Mouse (Mus musculus) adrenal gland, postnatal 14 days (tissue): ENCODE results near the gene Peg10. TPM values are rescaled to one million over a fixed set of nuclear protein-coding genes. Genes with fewer than 3 reads are reported as not detected.

Experiments used
- DNase-seq: peaks from one replicate; pipeline ENCODE4 v3.0.0; 2021; ENCODE audit warnings: mixed read lengths
- long read RNA-seq, 2 experiments: library from polyadenylated mRNA; stranded (forward); transcript quantifications; one replicate each; pipeline ENCODE4 v2.0.0; 2021
- total RNA-seq: library from RNA; stranded (reverse); gene quantifications from 2 replicates; pipeline ENCODE4 v1.2.3, GENCODE M21; 2021

Peg10 gene
- total RNA-seq, result 461 and 472 TPM in 2 replicates
- long read RNA-seq, experiment 1, full-length matches to known transcripts, result 2 of 13 reads
- long read RNA-seq, experiment 1, partial matches to known transcripts, result 0 of 13 reads
- long read RNA-seq, experiment 1, other reads (novel, unspliced or antisense), result 11 of 13 reads
- long read RNA-seq, experiment 2, partial matches to known transcripts, result 0 of 26 reads
- long read RNA-seq, experiment 2, other reads (novel, unspliced or antisense), result 26 of 26 reads

DNA sequence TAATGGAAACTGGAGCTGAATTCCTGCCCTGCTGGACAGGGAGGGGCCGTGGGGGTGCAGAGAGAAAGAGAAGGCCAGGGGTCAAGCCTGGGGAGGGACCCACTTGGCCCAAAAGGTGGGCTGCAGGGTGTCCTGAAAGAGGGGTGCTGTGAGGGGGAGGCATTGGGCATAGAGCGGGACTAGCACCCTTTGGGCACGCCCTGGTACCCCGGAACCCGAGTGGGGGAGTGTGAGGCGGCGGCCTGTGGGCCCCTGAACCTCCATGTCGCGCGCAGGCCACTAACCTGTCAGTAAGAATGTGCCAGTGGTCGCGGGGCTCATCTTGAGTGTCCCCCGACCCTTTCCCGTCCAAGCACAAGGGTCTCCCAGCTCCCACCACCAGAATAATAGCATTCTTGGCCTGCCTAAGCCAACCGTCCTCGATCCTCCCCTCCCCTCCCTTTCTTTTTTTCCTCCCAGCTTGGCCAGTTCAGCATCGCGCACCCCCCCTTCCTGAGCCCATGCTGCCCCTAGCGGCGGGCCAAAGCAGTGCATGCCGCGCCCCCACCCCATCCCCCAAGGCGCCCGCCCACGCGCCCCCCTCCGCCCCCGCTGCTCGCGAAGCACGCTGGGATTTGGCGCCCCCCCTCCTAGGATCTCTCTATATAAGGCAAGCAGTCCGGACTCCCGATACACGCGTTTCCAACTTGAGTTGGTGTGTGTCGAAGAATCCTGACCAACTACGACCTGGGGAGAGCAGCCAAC lies at the start of gene Peg10, which contains the start of gene Sgce:
Gene Peg10 (plus strand): TSS at position 611 of the 744 bp plus-strand sequence.
Gene Sgce (minus strand): TSS at position 512 of the 744 bp plus-strand sequence.
- DNase-seq, result peak; percentile 93

DNA sequence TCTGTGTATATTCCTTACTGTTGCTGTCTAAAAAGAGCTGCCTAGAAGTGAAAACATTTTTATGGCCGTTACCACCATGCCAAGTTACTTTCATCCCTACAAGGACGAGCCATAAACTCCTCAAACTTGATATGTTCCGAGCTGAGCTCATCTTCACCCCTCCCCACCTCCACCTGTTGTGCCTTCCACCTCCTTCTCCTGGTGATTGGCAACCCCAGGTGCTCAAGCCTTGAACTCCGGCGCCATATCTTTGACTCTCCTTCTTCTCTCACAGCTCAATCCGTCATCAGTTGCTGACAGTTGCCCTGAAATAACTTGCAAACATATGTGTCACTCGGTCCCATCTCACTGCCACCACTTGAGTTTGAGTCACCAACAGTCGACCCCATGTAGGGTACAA lies 45.5 kb upstream of the Peg10 start:
- DNase-seq, result no peak

DNA sequence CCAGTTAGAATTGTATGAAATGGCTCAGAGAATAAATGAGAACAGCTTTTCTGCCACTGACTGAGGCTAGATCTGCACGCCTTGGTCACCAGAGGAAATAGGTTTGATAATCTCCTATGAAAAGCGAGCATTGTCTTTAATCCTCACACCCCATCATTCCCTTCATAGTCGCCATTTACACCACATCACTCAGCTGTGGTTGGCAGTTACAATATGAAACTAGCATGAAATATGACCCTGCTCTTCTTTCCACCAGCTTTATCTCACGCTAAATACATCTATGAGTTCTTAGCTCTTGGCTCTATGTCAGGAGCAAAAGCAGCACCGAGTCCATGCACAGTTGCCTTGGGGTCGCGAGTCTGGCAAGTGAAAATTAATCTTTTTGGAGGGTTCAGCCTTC lies 43.2 kb upstream of the Peg10 start:
- DNase-seq, result no peak

DNA sequence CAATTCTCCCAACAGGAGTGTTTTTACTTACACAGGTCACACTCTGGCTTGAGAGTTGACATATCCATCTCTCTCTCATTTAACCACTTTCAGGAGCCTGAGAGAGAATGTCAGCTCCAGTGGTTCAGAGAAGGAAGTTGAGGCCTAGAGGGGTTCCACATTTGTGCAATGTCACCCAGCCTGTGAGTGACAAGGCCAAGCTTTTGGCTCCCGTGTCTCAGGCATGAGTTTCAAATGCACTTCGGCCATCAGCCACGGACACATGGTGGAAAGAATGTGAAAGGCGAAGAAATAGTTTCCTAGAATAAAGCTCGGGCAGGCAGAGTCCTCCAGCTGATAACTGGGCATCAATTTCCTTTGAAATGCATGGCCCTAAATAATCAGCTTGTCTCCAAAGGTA lies 40.7 kb upstream of the Peg10 start:
- peak; percentile 12 for DNase-seq

DNA sequence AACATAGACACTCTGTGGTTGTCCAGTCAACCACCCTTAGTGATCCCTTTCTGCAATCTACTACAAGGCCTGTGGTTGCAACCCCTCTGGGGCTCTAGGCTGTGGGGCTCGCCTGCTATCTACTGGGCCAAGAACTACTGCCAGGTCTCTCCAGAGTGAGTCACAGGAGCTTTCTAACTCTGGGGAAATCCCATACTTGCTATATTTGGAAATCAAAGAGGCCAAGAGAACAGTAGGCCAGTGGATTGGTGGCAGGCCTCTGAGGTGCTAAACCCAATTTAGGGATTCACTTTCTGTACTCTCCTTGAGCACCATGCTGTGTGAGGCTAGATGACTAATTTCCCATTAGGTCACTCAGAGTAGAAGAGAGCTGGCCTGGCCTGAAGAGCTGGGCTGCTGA lies 38.1 kb upstream of the Peg10 start:
- DNase-seq, result peak; percentile 70

DNA sequence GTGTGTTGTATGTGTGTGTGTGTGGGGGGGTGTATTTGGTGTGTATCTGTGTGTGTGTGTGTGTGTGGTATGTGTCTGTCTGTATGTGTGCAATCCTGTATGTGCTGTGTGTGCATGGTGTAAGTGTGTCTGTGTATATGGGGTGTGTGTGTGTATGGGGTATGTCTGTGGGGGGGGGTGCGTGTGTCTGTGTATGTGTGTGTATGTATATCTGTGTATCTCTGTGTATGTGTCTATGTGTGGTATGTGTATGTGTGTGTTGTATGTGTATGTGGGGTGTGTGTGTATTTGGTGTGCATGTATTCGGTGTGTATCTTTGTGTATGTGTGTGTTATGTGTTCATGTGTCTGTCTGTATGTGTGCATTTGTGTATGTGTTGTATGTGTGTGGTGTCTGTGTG lies 30.9 kb upstream of the Peg10 start:
- DNase-seq, result no peak

DNA sequence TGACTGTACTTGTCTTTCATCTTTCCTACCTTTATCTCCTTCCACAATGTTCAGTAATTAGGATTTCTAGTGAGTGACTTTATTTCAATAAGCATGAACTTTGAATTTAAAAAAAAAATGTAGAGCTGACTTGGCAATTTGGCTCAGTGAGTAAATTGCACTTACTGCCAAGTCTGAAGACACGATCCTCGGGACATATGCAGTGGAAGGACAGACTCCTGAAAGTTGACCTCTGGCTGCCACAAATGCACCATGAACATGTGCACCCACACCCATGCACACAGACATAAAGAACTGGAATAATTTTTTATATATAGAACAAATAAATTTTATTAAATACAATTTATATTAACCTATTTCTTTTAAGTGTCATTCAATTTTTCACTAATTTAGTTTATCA lies 29.8 kb upstream of the Peg10 start:
- DNase-seq, result no peak

DNA sequence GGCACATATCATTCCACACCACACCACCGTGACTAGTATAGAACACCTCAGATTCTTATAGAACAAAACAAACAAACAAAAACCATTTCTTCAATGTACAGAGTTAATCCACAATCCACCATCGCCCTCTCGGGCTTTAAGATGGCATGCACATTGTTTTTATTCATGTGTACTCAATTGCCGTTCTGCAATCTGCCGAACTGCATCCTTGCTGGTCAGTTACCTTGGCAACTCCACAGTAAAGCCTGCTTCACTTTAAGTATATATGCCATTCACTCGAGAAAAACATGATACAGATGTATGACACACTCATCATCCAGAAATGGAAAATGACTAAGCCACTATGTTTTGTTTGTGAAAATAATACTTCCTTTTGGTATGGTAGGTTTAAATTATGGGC lies 25.0 kb upstream of the Peg10 start:
- no peak for DNase-seq

DNA sequence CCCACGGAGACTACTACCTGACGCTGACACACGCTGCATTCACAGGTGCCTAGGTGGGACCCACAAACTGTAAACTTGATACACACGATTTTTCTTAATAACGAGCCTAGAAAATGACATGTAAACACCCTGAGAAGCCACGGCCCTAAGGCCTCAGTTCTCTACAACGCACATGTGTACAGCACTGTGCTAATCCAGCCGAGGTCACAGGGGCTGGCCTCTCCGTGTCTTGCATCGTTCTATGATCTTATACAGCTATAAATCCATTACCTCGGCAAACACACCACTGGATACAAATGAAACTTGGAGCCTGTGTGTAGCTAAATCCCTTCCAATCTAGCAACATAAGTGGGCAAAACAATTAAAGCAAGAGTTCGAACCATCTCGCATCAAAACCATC lies 24.4 kb upstream of the Peg10 start:
- no peak for DNase-seq

DNA sequence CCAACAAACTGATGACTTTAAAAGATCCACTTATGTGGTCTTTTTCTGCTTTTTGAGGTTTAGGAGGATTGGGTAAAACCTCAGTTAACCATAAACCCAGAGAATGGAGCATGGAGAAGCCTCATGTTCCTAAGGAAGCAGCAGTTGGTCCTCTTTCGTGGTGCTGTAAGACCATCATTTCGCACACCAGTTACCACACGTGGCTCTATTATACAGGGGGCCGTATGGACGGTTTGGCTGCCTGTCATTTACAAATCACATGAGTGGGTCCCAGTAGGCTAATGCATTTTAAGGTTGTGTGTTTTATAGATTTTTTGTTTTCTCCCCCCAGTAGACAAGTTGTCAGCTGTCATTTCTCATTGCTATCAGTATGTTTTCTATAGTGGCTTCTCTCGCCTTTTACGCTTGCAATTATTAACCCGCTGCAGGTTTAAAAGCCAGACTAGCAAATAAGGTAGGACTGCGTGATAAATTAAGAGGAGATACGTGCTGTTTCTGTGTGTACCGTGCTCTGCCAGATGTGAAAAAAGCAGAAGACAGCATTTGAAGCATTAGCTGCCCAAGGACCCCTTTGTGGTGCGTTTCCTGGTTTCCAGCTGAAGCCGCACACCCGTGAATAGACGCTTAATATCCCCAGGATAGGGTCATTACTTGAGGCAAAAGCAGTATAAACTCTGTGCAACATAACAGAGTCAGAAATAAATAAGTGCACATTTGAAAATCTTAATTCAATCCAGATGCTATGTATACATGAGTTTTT lies 22.9 kb upstream of the Peg10 start:
- DNase-seq, result no peak

DNA sequence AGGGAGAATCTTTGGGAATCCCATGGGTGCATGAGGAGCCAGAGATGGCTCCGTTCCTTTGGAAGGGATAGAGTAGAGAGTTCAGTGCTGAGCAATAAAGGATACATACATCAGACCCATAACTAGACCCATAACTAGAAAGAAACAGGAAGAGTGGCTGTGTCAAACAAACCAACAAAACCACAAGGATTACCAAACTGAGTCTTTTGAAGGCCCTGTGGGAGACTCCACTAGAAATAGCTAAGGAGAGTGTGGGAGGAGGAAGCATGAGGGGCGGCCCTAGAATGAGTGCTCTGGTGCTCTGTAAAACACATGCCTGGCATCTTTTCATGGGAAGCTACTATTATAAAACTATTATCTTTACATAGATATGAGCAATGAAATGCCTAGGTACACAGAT lies 18.8 kb upstream of the Peg10 start:
- DNase-seq, result no peak

DNA sequence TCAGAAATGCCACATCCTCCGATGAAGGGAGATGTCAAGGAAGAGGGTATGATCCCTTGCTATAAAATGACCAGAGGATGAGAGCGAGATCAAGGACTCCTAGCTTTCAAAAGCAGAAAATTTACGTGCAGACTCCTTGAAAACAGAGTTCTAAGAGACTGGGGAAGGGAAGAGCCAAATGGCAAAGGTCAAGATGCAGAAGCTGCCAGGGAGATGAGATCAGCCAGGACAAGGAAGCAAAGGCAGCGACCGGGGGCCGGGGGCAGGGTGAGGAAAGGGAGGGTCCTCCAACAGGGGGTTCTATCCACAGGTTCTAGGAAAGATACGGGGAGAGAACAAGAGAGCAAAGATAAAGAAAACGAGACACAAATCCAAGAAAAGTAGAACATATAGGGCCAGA lies 15.4 kb upstream of the Peg10 start:
- DNase-seq, result no peak

DNA sequence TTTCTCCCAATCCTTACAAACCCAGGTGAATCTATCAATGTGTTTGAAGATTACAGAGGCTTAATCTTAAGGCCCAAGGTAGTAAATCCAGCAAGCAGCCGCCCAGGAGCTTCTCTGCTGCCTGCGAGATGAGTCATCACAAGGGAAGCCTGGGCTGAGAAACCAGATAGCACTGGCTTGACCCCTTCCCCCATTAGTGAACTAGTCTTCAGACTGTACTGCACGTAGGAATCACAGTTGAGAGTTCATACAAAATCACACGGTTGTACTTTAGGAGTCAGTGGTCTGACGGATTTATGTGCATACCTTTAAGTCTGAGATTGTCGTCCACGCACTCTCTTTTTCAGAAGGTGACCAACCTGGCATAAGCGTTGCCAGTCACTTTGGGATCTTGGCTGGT lies 13.9 kb upstream of the Peg10 start:
- no peak for DNase-seq

DNA sequence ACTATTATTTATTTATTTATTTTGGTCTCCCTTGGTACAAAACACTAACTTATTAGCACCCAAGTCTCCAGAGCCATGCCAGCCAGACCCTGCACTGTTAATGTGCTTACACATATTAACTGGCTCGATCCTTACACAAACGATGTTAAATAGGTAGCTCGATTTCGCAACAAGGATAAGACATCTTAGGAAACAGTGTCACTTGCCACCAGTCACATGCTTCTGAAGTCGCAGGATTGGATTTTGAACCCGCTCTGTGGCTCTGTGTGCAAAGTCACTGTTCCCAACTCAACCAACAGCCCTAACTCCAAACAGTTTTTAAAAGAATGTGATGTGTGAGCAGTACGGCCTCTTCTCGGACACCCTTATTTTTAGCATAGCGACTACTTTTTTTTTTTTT lies 10.7 kb upstream of the Peg10 start:
- no peak for DNase-seq

DNA sequence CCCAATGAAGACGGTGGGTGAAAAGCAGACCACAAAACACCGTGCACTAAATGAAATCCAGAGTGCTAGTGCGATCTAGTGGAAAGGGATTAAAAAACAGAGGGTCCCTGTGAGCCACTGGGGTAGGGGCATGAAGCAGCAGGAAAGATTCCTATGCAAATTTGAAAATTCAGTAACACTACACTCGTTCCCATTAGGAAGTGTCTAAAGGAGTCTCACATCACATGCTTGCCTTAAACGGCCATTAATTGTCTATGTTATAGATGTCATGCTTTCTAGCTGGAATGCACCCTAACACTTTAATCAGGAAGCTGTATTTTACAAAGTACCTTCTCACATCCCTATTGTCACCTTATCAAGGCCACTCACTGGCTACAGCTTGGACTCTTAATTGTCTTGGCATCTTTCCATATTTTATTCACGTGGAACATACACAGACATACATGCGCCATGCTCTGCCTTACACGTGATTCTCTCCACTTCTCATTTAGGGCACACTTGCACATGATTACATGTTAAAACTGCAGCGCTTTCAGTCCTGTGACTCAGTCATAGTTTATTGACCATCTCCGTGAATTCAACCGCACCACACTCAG lies 9.0 kb upstream of the Peg10 start:
- DNase-seq, result no peak

DNA sequence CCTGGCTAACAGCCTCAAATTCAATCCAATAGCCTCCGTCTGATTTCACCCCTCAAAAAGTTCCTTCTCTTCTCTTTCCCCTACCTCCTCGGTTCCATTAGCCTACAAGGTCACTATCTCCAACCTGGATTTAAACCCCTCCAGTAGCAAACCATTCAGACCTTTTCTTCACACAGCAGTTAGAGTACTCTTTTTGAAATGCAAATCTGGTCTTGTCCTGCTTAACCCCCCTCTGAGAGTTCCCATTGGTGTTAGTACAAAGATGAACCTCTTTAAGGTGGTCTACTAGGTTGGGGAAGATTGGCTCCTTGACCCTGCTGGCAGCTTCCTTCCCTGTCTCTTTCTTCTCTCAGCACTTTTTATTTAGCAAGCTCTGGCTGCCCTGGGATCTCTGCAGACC lies 8.4 kb upstream of the Peg10 start:
- DNase-seq, result no peak

DNA sequence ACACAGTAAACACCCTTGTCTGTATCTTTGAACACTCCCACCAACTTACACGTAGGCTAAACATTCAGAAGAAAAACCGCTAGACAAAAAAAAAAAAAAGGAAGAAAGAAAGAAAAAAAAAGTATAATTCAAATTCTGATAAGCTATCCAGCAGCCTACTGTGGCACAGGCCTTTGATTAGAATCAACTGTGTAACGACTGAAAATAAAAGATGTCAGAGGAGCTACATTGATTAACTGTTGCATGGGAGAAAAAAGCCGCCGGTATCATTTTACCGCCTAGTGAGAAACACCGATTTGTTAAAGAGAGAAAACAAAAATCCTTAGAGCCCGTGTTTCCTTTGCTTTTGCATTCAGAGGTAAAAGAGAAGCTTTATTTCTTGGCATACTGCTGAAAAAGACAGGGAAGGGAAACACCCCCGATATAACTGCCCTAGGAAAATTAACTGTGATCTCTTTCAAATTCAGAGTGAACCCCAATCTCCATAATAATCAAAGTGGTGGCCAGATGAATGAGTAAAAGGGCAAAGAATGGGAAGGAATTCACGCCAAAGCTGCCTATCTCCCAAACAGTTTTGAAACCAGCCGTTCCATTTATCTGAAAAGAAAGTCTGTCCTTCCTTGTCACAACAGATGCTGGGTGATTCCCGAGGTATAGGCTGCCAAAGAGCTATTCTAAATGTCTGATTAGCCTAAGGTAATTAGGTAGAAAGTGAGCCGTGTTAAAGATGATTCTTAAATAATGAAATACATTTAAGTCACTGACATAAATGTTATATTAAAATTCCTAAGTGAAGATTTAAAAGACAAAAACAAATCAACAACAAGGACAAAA lies 7.4 kb upstream of the Peg10 start:
- no peak for DNase-seq

DNA sequence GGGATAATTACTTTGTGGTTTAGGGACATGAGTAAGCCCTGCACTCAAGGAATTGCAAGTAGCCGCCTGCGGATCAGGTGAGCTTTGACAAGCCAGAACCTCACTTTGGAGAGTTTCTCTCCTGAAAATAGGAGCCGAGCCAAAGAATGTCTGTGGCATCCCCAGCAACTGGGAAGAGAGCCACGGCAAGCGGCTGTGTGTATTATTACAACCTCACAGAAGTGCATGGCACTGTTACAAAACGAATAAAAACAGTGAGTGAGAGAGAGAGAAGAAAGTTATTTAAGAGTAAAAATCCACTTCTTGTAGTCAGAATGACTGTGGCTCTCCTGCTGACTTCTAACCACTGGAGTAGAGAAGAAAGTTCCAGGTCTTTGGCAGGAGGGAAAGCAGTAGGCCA lies 6.6 kb upstream of the Peg10 start:
- peak; percentile 64 for DNase-seq

DNA sequence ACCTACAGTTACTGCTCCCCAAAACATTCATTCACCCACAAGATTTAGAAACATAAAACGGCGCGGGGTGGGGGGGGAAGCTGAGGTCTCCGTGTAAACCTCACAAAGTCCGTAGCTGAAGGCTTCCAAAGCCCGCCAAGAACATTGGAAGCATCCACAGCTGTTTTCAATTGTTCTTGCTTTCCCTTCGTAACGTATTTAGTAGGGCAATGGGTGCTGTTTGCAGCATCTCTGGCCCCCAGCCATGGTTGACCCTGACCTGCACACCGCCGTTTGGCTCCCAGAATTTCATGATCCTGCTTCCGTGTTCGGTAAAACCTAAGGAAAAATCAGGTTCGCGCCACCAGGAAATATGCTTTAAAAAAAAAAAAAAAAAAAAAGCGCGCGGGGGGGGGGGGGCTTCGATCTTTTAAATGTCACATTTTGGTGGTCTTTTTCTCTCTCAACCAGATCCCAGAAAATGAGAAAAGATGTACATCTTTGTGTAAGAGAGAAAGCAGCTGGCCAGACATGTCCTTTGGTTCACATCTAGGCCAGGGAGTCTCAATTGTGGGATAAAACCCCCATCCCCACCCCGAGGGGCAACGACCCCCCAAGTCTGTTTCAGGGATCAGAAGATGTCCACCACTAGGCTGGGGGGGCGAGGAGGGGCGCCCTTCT lies 940 bp upstream of the Peg10 start:
- DNase-seq, result peak; percentile 78

DNA sequence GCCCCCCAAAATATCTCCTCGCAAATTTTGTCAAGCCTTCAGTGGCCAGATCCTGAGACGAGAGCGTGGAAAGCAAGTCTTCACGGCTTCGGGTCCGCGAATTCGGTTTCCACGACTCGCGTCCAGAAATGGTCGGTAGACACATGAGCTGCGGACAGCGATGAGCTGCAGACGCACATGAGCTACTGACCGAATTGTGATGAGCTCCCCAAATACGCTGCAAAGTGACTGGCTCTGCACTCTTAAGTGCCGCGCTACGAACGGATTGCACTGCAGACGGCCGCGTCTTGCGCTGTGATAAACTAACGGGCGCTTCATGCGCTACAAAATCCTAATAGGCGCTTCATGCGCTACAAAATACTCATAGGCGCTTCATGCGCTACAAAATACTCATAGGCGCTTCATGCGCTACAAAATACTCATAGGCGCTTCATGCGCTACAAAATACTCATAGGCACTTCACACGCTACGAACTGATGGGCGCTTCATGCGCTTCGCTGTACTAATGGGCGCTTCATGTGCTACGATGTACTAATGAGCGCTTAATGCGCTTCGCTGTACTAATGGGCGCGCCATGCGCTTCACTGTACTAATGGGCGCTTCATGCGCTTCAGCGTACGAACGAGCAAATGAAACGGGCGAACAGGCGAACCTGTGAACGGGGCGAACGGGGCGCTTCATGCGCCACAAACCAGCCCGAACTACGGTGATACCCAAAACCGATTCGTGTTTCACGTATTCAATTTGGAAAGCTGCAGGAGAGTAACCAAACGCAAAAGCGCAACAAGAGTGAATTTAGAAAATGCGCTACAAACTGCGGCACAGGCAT lies 785 bp downstream of the Peg10 start:
- peak; percentile 41 for DNase-seq
